Mouse (Mus musculus): ENCODE data around the gene Adamts4.

The Adamts4 gene

DNA sequence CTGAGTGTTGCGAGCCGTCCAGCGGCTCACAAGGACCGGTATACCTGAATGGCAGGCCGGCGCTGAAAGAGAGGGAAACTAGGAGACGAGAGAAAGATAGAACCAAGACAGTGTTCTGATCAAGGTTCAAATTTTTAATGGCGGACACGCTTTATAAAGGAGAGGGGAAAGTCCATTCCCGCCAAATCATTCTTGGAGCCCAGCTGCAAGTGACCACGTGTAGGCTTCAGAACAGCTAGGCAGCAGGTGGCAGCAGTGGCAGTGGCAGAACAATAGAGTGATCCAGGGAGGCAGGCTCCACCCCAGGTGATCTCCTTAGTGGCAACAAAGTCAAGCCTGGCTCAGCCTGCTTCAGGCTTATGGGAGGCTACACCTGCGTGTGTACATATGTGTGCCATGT lies 8.3 kb upstream of the Adamts4 start:
- ChIA-PET POLR2A (interaction anchor here in 2 of 4 experiments (0.6 to 1.5 kb wide), 9 partner anchors 9 to 123 kb away, joined by 3 to 7 read pairs (median 3); partner anchors contain the start of gene Adamts4 (in 1 of the 2)), CTCF (interaction anchor here in 1 of 4 experiments (1.1 to 1.9 kb wide), 3 partner anchors 9 to 340 kb away, joined by 3 to 7 read pairs (median 5); partner anchors contain the start of genes Adamts4, Ndufs2 and Ppox)

DNA sequence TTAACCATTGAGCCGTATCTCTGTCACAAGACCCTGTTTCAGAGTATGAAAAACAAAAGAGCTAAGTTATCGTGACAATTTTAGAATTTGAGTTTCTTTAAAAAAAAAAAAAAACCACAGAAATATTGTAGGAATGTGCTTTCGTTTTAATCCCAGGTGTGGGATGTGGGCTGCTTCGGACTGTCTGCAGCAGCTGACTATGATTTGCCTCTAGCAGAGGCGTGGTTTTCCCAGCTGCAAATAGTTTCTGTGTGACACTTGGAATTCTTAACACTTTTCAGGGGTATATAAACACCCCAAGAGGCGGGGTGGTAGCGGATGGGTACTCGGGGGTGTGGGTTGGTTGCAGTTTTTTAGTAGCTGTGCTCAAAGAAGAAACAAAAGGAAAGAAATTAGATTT lies 4.9 kb upstream of the Adamts4 start:
- ChIA-PET POLR2A (interaction anchor here in 3 of 4 experiments (0.6 to 3.1 kb wide), 12 partner anchors 12 to 257 kb away, joined by 3 to 14 read pairs (median 3); partner anchors contain the start of genes B4galt3 (in 2 of the 3), Nit1 (in 1 of the 3), Pcp4l1 (in 1 of the 3) and Pfdn2 (in 1 of the 3)), CTCF (interaction anchor here in 2 of 4 experiments (0.6 to 1.1 kb wide), 2 partner anchors 78 to 127 kb away, joined by 3 read pairs; no protein-coding TSS in a partner anchor)

DNA sequence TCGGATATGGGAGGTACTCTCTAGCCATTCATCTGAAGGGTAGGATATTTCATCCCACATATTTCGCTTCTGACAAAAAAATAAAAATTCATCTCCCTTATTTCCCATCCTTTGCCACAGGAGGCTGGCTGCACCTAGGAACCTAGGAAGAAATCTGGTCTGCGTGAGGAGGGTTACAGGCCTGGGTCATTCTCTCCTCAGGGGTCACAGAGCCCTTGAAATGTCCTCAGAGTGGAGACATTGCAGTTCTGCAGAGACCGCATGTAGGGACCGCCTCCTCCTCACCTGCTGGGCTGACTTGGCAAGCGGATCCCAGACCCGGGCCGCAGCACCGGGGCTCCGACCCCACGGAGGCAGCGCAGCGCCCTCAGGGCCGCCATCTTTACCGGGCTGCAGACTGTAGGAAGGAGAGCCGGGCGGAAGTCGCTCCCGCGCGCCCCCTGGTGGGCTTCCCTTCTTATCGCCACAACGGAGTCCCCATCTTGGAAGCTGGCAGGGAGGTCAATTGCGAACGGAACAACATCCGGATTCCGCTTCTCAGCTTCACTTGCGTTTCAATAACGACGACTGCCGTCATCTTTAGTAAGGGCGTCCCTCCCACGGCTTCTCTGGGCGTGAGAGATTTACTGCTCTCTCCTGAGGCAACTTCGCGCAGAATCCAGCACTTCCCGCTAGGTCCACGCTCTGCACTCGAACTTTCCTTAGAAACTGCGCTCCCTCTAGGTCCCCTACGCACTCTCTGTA lies 3.3 kb upstream of the Adamts4 start:
- POLR2A ChIA-PET: interaction anchor here (0.6 to 3.1 kb wide), 19 partner anchors 9 to 1278 kb away, joined by 3 to 14 read pairs (median 4); partner anchors contain the start of genes Ppox (in 3 of the 4), B4galt3 (in 2 of the 4), Pcp4l1 (in 1 of the 4) and Usp21 (in 1 of the 4)
- CTCF ChIA-PET: interaction anchor here in 3 of 4 experiments (0.6 to 1.6 kb wide), 22 partner anchors 8 to 158 kb away, joined by 3 to 14 read pairs (median 3); partner anchors contain the start of genes B4galt3 (in 1 of the 3), Ppox (in 1 of the 3) and Tomm40l (in 1 of the 3)

DNA sequence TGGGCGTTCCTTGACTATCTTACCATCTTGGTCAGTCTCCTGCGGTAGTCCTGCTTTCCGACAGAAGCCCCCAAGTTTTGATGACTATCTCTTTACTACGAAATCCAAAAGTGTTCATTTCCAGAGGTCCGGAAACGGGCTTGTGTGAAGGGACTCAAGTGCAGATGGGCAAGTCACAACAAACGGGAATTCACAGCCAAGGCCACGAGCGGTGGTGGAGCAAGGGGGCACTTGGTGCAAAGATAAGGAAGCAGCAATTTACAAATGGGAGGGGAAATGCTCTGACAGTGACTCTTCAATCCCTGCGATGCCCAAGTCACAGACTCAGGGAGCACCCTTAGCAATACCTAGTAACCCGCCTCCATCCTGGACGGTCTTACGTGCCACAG lies 2.8 kb upstream of the Adamts4 start:
- ChIA-PET CTCF (interaction anchor here in 3 of 4 experiments (0.6 to 1.6 kb wide), 22 partner anchors 9 to 159 kb away, joined by 3 to 14 read pairs (median 3); partner anchors contain the start of genes B4galt3 (in 1 of the 3), Ppox (in 1 of the 3) and Tomm40l (in 1 of the 3)), POLR2A (interaction anchor here (0.6 to 3.1 kb wide), 14 partner anchors 9 to 136 kb away, joined by 3 to 14 read pairs (median 5); partner anchors contain the start of genes B4galt3 (in 2 of the 4), Ppox (in 2 of the 4) and Pcp4l1 (in 1 of the 4))

DNA sequence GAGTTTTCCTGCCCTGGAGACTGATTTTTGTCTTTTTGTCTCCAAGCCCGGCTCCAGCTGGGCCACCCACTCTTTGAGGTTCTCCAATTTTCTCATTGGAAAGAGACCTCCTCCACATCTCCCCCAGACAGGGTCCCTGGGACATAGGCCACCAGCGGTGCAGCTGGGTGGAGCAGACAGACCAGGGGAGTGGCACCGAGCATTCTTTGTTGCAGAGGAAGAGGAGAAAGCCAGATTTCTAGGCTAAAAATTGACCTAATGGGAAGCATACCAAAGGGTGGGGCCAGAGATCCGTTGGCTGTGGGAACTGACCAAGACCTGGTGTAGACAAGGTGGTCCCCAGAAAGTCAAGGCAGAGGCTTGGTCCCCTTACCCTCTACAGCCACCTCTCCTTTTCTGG lies 2.3 kb upstream of the Adamts4 start:
- ChIA-PET POLR2A (interaction anchor here in 2 of 4 experiments (0.5 to 3.1 kb wide), 9 partner anchors 10 to 137 kb away, joined by 3 to 14 read pairs (median 3); partner anchors contain the start of genes B4galt3 (in 1 of the 2) and Usp21 (in 1 of the 2)), CTCF (interaction anchor here in 3 of 4 experiments (0.6 to 1.6 kb wide), 9 partner anchors 9 to 254 kb away, joined by 3 to 8 read pairs (median 3); partner anchors contain the start of genes Ppox (in 1 of the 3) and Tomm40l (in 1 of the 3))

DNA sequence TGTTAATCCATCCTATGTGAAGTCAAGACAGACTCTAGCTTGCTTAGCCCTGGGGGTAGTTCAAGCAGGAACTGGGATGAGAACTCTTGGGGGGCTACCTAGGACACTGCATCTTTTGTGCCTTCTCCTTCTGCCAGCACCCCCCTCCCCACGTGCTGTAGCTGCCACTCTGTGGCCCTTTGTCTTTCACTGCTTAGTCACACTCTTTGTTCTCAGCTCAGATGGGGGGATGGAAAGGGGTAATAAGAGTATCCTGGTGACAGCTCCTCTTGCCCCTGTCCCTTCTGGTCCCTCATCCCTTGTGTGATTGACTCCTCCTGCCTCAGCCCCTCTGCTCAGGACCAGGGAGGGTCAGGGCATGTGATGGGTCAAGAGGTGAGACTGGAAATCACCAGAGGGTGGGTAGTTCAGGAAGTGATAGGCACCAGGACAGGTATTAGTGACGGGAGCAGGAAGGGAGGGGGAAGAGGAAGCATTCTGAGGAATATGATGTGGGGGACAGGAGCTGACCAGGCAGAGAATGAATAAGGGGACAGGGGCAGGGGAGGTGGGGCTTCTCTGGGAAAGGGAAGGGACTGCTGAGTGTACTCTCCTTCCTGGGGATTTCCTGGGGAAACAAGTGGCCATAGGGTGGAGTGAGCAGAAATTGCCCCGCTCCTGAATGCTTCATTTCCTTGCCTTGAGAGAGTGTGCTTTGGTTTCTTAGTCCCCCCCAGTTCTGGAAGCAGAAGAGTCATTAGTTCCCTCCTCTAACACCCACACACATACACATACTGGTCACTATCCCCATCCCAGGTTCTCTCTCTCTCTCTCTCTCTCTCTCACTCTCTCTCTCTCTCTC lies 1.6 kb upstream of the Adamts4 start:
- CTCF ChIA-PET: interaction anchor here in 3 of 4 experiments (0.6 to 1.4 kb wide), 6 partner anchors 10 to 254 kb away, joined by 3 to 4 read pairs (median 3); partner anchors contain the start of gene Ppox (in 1 of the 3)
- POLR2A ChIA-PET: interaction anchor here in 3 of 4 experiments (0.5 to 3.4 kb wide), 13 partner anchors 9 to 160 kb away, joined by 3 to 21 read pairs (median 3); partner anchors contain the start of genes B4galt3 (in 2 of the 3) and Usp21 (in 1 of the 3)

DNA sequence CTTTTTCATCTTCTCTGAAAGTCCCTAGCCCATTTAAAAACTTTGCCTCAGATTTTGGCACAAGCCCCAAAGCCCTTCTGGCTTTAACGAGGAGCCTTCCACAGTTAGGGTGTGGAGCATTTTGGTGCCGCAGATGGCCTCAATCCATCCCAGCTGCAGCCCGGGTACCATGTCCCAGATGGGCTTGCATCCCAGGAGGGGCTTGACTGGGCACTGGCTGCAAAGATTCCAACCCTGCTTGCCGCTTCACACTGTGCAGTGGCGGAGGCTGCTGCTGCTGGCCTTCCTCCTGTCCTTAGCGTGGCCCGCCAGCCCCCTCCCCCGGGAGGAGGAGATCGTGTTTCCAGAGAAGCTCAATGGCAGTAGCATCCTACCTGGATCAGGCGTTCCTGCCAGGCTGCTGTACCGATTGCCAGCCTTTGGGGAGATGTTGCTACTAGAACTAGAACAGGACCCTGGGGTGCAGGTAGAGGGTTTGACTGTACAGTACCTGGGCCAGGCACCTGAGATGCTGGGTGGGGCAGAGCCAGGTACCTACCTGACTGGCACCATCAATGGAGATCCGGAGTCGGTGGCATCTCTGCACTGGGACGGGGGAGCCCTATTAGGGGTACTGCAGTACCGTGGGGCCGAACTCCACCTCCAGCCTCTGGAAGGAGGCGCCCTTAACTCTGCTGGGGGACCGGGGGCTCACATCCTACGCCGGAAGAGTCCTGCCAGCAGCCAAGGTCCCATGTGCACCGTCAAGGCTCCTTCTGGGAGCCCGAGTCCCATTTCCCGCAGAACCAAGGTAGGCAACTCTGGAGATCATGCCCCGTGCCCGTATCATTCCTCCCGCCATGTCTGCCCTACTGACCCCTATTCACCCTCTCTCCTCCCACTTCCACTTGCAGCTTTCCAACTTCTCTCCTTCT lies 716 bp downstream of the Adamts4 start, which contains the start of gene Ndufs2:
Gene Ndufs2, minus strand, starts transcription at position 709 of the 914 bp plus-strand sequence.
- CTCF ChIA-PET: interaction anchor here (0.6 to 2.6 kb wide), 17 partner anchors 9 to 139 kb away, joined by 3 to 12 read pairs (median 4); partner anchors contain the start of genes Ppox (in 1 of the 4) and Tomm40l (in 1 of the 4)
- POLR2A ChIA-PET: interaction anchor here (0.5 to 3.4 kb wide), 39 partner anchors 9 to 342 kb away, joined by 3 to 21 read pairs (median 4); partner anchors contain the start of genes B4galt3 (in 3 of the 4), Cfap126 (in 1 of the 4), Dedd (in 1 of the 4) and Klhdc9 (in 1 of the 4)

DNA sequence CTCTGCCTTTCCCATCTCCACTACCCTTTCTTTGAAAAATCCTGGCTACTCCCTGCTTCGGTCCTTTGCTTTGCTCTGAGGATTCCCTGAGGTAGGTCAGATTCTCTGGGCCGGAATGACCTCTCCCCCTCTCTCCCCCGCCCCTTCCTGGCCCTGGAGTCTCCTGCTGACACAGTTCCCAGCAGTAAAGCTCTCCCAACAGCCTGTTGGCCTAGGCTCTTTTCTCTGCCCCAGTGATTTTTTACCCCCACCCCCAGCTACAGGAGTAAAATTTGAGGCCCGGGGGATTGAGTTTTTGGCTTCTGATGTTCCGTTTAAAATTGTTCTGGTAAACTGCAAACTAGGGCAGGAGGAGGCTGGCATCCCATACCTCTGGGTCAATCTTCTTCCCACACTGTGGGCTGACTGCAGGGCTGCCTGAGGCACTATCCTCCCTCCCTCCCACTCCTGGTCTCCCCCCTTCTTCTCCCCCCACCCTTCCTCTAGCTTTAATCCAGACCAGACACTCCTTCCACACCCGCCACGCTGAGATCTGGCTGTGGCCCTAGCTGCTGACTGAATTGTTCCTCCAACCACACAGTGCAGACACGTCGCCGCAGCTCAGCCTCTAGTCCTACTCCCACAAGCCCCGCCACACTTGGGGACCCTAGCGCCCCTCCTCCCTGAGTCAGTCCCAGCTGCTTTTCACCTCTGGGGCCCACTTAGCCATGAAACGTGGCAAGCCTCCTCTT lies 1.5 kb downstream of the Adamts4 start:
- ChIA-PET CTCF (interaction anchor here (0.5 to 2.6 kb wide), 20 partner anchors 9 to 764 kb away, joined by 3 to 12 read pairs (median 5); partner anchors contain the start of genes Tomm40l (in 2 of the 4) and Ppox (in 1 of the 4)), POLR2A (interaction anchor here (0.5 to 3.4 kb wide), 43 partner anchors 9 to 343 kb away, joined by 3 to 21 read pairs (median 4); partner anchors contain the start of genes B4galt3 (in 3 of the 4), Cfap126 (in 2 of the 4), Dedd (in 1 of the 4) and Klhdc9 (in 1 of the 4))

DNA sequence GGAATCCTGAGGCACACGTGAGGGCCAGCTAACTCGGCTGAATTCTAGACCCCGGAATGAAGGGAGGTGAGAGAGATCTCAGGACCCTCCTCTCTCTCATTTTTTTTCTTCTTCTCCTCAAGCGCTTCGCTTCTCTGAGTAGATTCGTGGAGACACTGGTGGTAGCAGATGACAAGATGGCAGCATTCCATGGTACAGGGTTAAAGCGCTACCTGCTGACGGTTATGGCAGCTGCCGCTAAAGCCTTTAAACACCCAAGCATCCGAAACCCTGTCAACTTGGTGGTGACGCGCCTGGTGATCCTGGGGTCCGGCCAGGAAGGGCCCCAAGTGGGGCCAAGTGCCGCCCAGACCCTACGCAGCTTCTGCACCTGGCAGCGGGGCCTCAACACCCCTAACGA lies 2.2 kb downstream of the Adamts4 start:
- POLR2A ChIA-PET: interaction anchor here in 3 of 4 experiments (0.6 to 2.8 kb wide), 27 partner anchors 10 to 275 kb away, joined by 3 to 12 read pairs (median 4); partner anchors contain the start of genes B4galt3 (in 2 of the 3), Cfap126 (in 2 of the 3), Pcp4l1 (in 1 of the 3) and Ppox (in 1 of the 3)
- CTCF ChIA-PET: interaction anchor here in 3 of 4 experiments (0.6 to 2.6 kb wide), 12 partner anchors 10 to 764 kb away, joined by 3 to 12 read pairs (median 6); partner anchors contain the start of genes Tomm40l (in 2 of the 3) and Ppox (in 1 of the 3)

DNA sequence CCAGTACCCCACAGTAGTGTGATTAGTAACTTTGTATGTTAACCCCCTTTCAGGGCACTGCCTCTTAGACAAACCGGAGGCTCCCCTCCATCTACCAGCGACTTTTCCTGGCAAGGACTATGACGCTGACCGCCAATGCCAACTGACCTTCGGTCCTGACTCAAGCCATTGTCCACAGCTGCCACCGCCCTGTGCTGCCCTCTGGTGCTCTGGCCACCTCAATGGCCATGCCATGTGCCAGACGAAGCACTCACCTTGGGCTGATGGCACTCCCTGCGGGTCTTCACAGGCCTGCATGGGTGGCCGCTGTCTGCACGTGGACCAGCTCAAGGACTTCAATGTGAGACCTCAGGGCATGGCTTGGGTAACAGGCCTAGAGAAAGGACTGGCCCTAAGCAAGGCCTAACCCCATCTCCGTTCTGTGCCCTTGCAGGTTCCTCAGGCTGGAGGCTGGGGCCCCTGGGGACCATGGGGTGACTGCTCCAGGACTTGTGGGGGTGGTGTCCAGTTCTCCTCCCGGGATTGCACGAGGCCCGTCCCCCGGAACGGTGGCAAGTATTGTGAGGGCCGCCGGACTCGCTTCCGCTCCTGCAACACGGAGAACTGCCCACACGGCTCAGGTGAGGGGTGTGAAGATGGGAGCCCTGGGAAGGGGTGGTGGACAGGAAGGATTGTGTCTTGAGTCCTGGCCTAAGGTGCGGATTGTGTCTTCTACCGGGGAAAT lies 6.0 kb downstream of the Adamts4 start:
- CTCF ChIA-PET: no interaction called here

DNA sequence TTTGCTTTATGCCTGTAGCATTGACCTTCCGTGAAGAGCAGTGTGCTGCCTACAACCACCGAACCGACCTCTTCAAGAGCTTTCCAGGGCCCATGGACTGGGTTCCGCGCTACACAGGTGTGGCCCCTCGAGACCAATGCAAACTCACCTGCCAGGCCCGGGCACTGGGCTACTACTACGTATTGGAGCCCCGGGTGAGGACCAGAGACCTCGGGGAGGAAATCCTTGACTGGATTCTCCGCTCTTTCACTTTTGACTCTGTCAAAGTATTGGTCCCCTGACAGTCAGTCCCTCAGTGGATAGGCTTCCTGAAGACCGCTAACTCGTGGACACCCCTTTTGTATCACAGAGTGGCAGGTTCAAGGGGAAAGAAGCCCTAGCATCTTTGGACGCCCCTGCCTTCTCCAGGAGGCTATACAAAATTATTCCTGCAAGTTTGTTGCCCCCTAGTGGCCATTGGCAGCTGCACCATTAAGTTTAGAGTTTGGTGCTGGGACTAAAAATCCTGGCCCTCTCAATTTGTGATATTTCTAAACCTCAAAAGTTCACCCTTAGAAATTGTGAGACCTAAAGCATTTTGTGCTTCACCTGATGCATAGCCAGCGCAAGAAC lies 6.8 kb downstream of the Adamts4 start:
- POLR2A ChIA-PET: interaction anchor here in 3 of 4 experiments (0.7 to 2.6 kb wide), 10 partner anchors 10 to 146 kb away, joined by 3 to 14 read pairs (median 4); partner anchors contain the start of genes B4galt3 (in 2 of the 3), Ppox (in 2 of the 3) and Cfap126 (in 1 of the 3)
- CTCF ChIA-PET: interaction anchor here (0.5 to 1.8 kb wide), 12 partner anchors 11 to 356 kb away, joined by 3 to 8 read pairs (median 4); partner anchors contain the start of gene Ppox (in 1 of the 4)

More for the DNA sequence above, 6.0 kb downstream of the Adamts4 start:
- POLR2A ChIA-PET: interaction anchor here in 2 of 4 experiments (1.3 to 2.6 kb wide), 4 partner anchors 9 to 13 kb away, joined by 3 to 14 read pairs (median 4); partner anchors contain the start of gene B4galt3 (in 1 of the 2)

DNA sequence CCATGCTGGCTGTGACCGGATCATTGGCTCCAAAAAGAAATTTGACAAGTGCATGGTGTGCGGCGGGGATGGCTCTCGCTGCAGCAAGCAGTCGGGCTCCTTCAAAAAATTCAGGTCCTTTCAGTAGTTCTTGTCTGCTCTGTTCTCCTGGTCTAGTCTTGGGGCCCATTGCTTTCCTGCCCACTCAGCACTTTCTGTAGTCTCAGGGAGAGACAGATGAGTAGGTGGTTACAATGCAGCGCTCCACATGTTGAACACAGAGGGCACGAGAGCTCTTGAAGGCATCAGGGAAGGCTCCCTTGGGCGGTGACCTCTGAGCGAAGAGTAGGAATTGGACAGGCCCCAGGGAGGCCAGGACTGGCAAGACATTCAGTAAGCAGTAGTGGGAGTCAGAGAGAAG lies 7.6 kb downstream of the Adamts4 start:
- POLR2A ChIA-PET: interaction anchor here in 3 of 4 experiments (0.6 to 2.6 kb wide), 10 partner anchors 9 to 1244 kb away, joined by 3 to 14 read pairs (median 4); partner anchors contain the start of genes B4galt3 (in 2 of the 3), Ppox (in 2 of the 3) and Cfap126 (in 1 of the 3)
- CTCF ChIA-PET: interaction anchor here (0.5 to 1.8 kb wide), 13 partner anchors 10 to 356 kb away, joined by 3 to 8 read pairs (median 4); partner anchors contain the start of gene Ppox (in 1 of the 4)

DNA sequence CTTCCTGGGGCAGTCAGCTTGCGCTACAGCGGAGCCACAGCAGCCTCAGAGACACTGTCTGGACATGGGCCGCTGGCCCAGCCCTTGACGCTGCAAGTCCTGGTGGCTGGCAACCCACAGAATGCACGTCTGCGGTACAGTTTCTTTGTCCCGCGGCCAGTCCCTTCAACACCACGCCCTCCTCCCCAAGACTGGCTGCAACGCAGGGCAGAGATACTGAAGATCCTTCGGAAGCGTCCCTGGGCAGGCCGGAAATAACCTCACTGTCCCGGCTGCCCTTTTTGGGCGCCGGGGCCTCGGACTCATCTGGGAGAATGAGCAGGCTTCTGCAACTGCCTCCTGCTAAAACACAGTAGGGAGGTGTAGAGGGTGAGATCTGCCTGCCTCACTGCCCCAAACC lies 8.7 kb downstream of the Adamts4 start:
- CTCF ChIA-PET: interaction anchor here in 3 of 4 experiments (0.6 to 1.2 kb wide), 6 partner anchors 12 to 357 kb away, joined by 3 to 4 read pairs (median 3); no protein-coding TSS in a partner anchor
- POLR2A ChIA-PET: interaction anchor here in 2 of 4 experiments (1.0 to 2.6 kb wide), 3 partner anchors 11 to 152 kb away, joined by 4 to 8 read pairs (median 4); partner anchors contain the start of gene B4galt3 (in 2 of the 2)

Data from embryonic stem cell, embryonic (primary cell).